Mouse (Mus musculus) midbrain, embryonic 16.5 days (tissue): ENCODE measurements around the gene Slc45a3. TPM values are rescaled to one million over a fixed set of nuclear protein-coding genes. Genes with fewer than 3 reads are reported as not detected.

Experiments
- ATAC-seq: fragments of 200-750 bp; cut with Nextera tagmentation; 2 replicates; pipeline ENCODE4 v1.8.0; 2017; ENCODE audit warnings: moderate TSS enrichment
- H3K27ac ChIP-seq: fragments of 300-500 bp; sonication (generic); 2 replicates; pipeline ENCODE4 v1.5.1; 2014; ENCODE audit warnings: mild to moderate bottlenecking, low read length, mixed read lengths
- H3K27me3 ChIP-seq: fragments of 300-500 bp; sonication (generic); 2 replicates; pipeline ENCODE4 v1.6.1; 2014; ENCODE audit warnings: low read depth, low read length, mixed read lengths; ENCODE audit not compliant: control insufficient read depth, insufficient read depth
- H3K36me3 ChIP-seq: fragments of 300-500 bp; sonication (generic); 2 replicates; pipeline ENCODE4 v1.6.1; 2014; ENCODE audit warnings: mild to moderate bottlenecking, low read length, moderate library complexity, mixed read lengths; ENCODE audit not compliant: control insufficient read depth, insufficient read depth
- H3K4me1 ChIP-seq: fragments of 300-500 bp; sonication (generic); 2 replicates; pipeline ENCODE4 v1.6.1; 2014; ENCODE audit warnings: mild to moderate bottlenecking, low read length, mixed read lengths; ENCODE audit not compliant: control insufficient read depth, insufficient read depth
- H3K4me2 ChIP-seq: fragments of 300-500 bp; sonication (generic); 2 replicates; pipeline ENCODE4 v1.6.1; 2014; ENCODE audit warnings: mild to moderate bottlenecking, low read length, mixed read lengths
- H3K4me3 ChIP-seq: fragments of 300-500 bp; sonication (generic); 2 replicates; pipeline ENCODE4 v1.5.1; 2014; ENCODE audit warnings: low read depth, mild to moderate bottlenecking, low read length, moderate library complexity, mixed read lengths
- H3K9ac ChIP-seq: fragments of 300-500 bp; sonication (generic); 2 replicates; pipeline ENCODE4 v1.6.1; 2014; ENCODE audit warnings: low read depth, low read length, mixed read lengths
- H3K9me3 ChIP-seq: fragments of 300-500 bp; sonication (generic); replicated peaks from 2 replicates; pipeline ENCODE4 v1.6.1; 2014; ENCODE audit warnings: mild to moderate bottlenecking, low read length, mixed read lengths; ENCODE audit not compliant: control insufficient read depth, poor library complexity, severe bottlenecking
- WGBS: fragments of 180-500 bp; shearing (Covaris S2); extraction: QIAGEN DNeasy Blood & Tissue Kit; methylation state at CpG from one replicate; pipeline ENCODE4 v1.1.7; 2014; 5-methylcytosine and 5-hydroxymethylcytosine counted together
- polyA plus RNA-seq: library from polyadenylated mRNA; unstranded; fragments of >200 nt; fragmentation: Nextera tagmentation; extraction: Ambion mirVana; gene quantifications from 2 replicates; pipeline ENCODE4 v1.2.1, GENCODE M21; 2015

The Slc45a3 gene
- polyA plus RNA-seq, 1 experiment from 2014 or later, result 2.3 TPM

DNA sequence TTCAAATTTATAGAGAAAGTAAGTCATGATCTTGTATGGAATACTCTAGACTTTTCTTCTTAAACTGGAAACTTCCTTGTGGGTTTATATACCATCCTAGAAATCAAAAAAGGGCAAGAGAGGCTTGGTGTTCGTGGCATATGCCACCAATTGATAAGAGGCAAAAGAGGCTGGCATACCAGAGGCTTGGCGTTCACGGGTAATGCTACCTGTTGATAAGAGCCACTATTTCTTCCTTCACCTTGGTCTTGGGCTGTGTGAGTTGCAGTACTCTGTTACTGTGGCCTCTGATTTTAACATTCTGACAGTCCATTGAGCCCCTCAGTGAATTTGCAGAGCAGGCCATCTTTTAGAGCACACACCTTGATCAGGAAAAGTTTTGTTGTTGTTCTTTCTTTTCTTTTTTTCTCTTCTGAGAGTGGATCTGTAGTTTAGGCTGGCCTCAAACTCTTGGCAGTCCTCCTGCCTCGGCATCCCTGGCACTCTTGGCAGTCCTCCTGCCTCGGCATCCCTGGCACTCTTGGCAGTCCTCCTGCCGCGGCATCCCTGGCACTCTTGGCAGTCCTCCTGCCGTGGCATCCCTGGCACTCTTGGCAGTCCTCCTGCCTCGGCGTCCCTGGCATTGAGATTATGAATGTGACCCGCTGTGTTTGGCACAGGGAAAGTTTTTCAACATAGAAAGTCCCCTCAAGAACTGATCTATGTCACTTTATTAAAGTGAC lies 64.3 kb downstream of the Slc45a3 start:
- Histone ChIP-seq H3K27ac (no peak overlapping the region), H3K9me3 (no peaks in the 10 kb centered on the region), H3K9ac (no peak overlapping the region), H3K4me2 (no peak overlapping the region), H3K27me3 (no peaks in the 10 kb centered on the region), H3K4me1 (no peaks in the 10 kb centered on the region), H3K36me3 (peaks cover 10% of the 10 kb centered on the region; the same call in 1 of the 2 replicates), H3K4me3 (no peak overlapping the region)
- 90% methylated on average over 11 of the region's 11 CpGs for WGBS
- ATAC-seq, result no peak

DNA sequence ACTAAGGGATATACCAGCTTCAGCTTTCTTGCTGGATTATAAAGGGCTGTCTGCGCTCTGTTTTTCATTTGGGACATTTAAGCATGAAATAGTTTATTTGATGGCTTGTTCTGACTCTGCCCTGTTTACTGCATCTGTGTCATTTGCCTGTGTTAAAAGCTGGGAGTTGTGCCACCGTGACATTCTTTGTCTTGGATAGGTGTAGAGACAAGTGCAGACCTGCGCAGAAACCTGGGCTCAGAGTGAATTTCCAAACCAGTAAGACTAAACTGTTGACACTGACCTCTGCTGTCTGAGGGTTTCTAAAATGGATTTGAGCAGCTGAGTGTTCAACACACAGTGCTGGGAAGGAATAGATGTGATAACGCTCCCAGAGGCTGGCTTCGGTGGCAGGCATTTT lies 65.2 kb downstream of the Slc45a3 start:
- H3K9me3 ChIP-seq, result no peaks in the 10 kb centered on the region
- H3K27me3 ChIP-seq, result no peaks in the 10 kb centered on the region
- ATAC-seq, result no peak
- WGBS, result 90% methylated on average over 5 of the region's 5 CpGs
- H3K9ac ChIP-seq, result no peak overlapping the region
- H3K36me3 ChIP-seq, result peaks cover 12% of the 10 kb centered on the region
- no peak overlapping the region for H3K4me2 ChIP-seq
- no peaks in the 10 kb centered on the region for H3K4me1 ChIP-seq
- H3K4me3 ChIP-seq, result no peak overlapping the region
- no peak overlapping the region for H3K27ac ChIP-seq

DNA sequence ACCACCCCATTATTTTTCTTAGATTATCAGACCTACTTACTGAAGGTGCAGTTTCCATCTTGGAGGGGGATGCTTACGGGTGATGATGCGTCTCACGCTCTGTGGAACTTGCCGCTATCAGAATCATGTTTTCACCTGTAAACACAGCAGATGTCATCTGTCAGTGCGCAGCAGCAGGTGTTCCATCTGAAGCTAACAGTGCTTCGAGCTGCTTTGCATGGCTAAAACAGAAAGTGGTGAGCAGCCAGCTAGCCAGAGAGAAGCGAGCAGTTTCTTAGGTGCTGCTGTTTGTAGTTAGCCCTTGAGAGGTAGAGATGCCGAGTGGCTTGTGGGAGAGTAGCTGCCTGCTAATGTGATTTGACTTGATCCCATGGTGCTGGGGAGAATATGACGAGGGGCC lies 65.6 kb downstream of the Slc45a3 start:
- H3K27me3 ChIP-seq, result no peaks in the 10 kb centered on the region
- H3K4me2 ChIP-seq, result no peak overlapping the region
- no peak overlapping the region for H3K4me3 ChIP-seq
- no peaks in the 10 kb centered on the region for H3K4me1 ChIP-seq
- H3K9ac ChIP-seq, result no peak overlapping the region
- no peak for ATAC-seq
- H3K9me3 ChIP-seq, result no peaks in the 10 kb centered on the region
- no peak overlapping the region for H3K27ac ChIP-seq
- peaks cover 10% of the 10 kb centered on the region for H3K36me3 ChIP-seq
- 90% methylated on average over 9 of the region's 9 CpGs for WGBS

DNA sequence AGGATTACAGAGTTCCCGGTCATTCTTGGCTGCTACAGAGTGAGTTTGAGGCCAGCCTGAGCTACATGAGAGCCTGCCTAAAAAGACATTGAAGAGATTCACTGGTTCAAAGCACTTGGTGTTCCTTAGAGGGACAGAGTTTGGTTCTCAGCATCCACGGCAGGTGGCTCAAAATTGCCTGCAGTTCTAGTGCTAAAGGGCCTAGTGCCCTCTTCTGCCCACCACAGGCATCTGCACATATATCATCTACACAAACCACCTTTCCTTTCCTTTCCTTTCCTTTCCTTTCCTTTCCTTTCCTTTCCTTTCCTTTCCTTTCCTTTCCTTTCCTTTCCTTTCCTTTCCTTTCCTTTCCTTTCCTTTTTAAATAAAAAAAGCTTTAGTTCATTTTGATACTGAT lies 67.8 kb downstream of the Slc45a3 start:
- Histone ChIP-seq H3K4me1 (no peaks in the 10 kb centered on the region), H3K36me3 (peaks cover 4% of the 10 kb centered on the region; the same call in 1 of the 2 replicates), H3K27ac (no peak overlapping the region), H3K27me3 (no peaks in the 10 kb centered on the region), H3K9ac (no peak overlapping the region), H3K4me3 (no peak overlapping the region), H3K4me2 (no peak overlapping the region), H3K9me3 (no peaks in the 10 kb centered on the region)
- ATAC-seq, result no peak
- WGBS, result 64% methylated on average over 2 of the region's 2 CpGs

DNA sequence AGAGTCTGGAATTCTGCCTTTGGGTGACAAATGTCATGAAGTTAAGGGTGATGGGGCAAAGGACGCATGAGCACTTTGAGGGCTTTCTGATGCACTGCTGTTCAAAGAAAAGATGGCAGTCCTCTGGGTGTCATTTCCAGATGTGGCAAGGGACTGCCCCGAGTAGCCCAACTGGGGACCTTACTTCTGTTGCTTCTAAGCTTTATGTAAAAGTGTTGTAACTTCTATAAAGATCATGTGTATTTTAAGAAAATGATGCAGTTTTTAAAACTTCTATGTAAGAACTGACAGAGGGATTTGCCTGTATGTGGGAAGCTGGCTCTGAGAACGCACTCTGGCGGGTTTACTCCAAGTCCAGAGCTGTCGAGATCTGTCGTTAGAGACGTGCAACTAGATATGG lies 69.4 kb downstream of the Slc45a3 start:
- 93% methylated on average over 7 of the region's 7 CpGs for WGBS
- no peak for ATAC-seq

More for the DNA sequence above, 69.4 kb downstream of the Slc45a3 start:
- Histone ChIP-seq H3K4me3 (no peak overlapping the region), H3K9me3 (no peaks in the 10 kb centered on the region), H3K4me2 (no peak overlapping the region), H3K9ac (no peak overlapping the region), H3K27me3 (no peaks in the 10 kb centered on the region), H3K4me1 (no peaks in the 10 kb centered on the region), H3K27ac (no peak overlapping the region), H3K36me3 (peaks cover 4% of the 10 kb centered on the region; the same call in 1 of the 2 replicates)

Other genes with a start within 250 kb of the Slc45a3 start
- 0.04 TPM in 2 replicates for gene Slc26a9, start 218.9 kb upstream of the Slc45a3 start, polyA plus RNA-seq
- 0.15 and 0.46 TPM in 2 replicates for gene Pm20d1, start 165.6 kb upstream of the Slc45a3 start, polyA plus RNA-seq
- gene Slc41a1, start 135.5 kb upstream of the Slc45a3 start, polyA plus RNA-seq, result 17.7 and 18.2 TPM in 2 replicates
- gene Rab29, start 95.7 kb upstream of the Slc45a3 start, polyA plus RNA-seq, result 6.7 and 7.6 TPM in 2 replicates
- gene Nucks1, start 52.4 kb upstream of the Slc45a3 start, polyA plus RNA-seq, result 50.1 and 53.6 TPM in 2 replicates
- gene Elk4, start 44.6 kb downstream of the Slc45a3 start, polyA plus RNA-seq, result 8.1 and 8.7 TPM in 2 replicates
- gene Mfsd4a, start 105.1 kb downstream of the Slc45a3 start, polyA plus RNA-seq, result 7.7 and 10.4 TPM in 2 replicates
- gene Cdk18, start 176.7 kb downstream of the Slc45a3 start, polyA plus RNA-seq, result 1.7 and 2.4 TPM in 2 replicates
- 16.2 and 18.0 TPM in 2 replicates for gene Lemd1, start 228.5 kb downstream of the Slc45a3 start, polyA plus RNA-seq
- 2.8 and 4.0 TPM in 2 replicates for gene AC124108.1, start 228.5 kb downstream of the Slc45a3 start, polyA plus RNA-seq